Mouse (Mus musculus): ENCODE measurements at regions not wholly inside any gene's neighbourhood (a gene's known extent, or its start where the extent isn't known, plus 50 kb on each side); places are given as distances from the start of the nearest gene placed in this dataset.
A peak's percentile ranks its signal among the peaks of the same experiment; 100 is the strongest.

GRCm38 (mm10) chr4:35640866-35641265 lies 414.9 kb upstream of the C9orf72 start:
- ATAC-seq, result no peak
- no peak overlapping the region for H3K9ac ChIP-seq (ENCODE audit: low read depth, low read length)
- no peaks in the 10 kb centered on the region for H3K36me3 ChIP-seq (ENCODE audit: control insufficient read depth, insufficient read depth, low read length)
- H3K4me1 ChIP-seq (ENCODE audit: control insufficient read depth, insufficient read depth, low read depth, low read length), result no peaks in the 10 kb centered on the region
- no peaks in the 10 kb centered on the region for H3K9me3 ChIP-seq (ENCODE audit: control insufficient read depth, low read length)
- no peak overlapping the region for H3K4me3 ChIP-seq (ENCODE audit: low read length)
- no peak overlapping the region for H3K4me2 ChIP-seq (ENCODE audit: low read length)
- WGBS, result 81% methylated on average over 1 of the region's 1 CpGs
- no peaks in the 10 kb centered on the region for H3K27me3 ChIP-seq (replicated peaks; ENCODE audit: control insufficient read depth, insufficient read depth, low read length)
- H3K27ac ChIP-seq (ENCODE audit: low read depth, low read length), result no peak overlapping the region

GRCm38 (mm10) chr4:35606200-35606599 lies 380.2 kb upstream of the C9orf72 start:
- no peak overlapping the region for H3K27ac ChIP-seq (ENCODE audit: low read depth, low read length)
- 70% methylated on average over 1 of the region's 1 CpGs for WGBS
- H3K27me3 ChIP-seq (replicated peaks; ENCODE audit: control insufficient read depth, insufficient read depth, low read length), result no peaks in the 10 kb centered on the region
- no peaks in the 10 kb centered on the region for H3K4me1 ChIP-seq (ENCODE audit: control insufficient read depth, insufficient read depth, low read depth, low read length)
- no peak overlapping the region for H3K4me2 ChIP-seq (ENCODE audit: low read length)
- no peak overlapping the region for H3K4me3 ChIP-seq (ENCODE audit: low read length)
- H3K9me3 ChIP-seq (ENCODE audit: control insufficient read depth, low read length), result 0 out of 2 replicates have a peak, but pooled peaks cover 2% of the 10 kb centered on the region
- no peaks in the 10 kb centered on the region for H3K36me3 ChIP-seq (ENCODE audit: control insufficient read depth, insufficient read depth, low read length)
- no peak for ATAC-seq
- no peak overlapping the region for H3K9ac ChIP-seq (ENCODE audit: low read depth, low read length)

- ATAC-seq, result no peak
- Histone ChIP-seq H3K4me2 (ENCODE audit: low read length) (no peak overlapping the region), H3K9me3 (ENCODE audit: control insufficient read depth, low read length) (no peaks in the 10 kb centered on the region; the same call in 1 of the 2 replicates), H3K4me1 (ENCODE audit: control insufficient read depth, insufficient read depth, low read depth, low read length) (no peaks in the 10 kb centered on the region), H3K27me3 (replicated peaks; ENCODE audit: control insufficient read depth, insufficient read depth, low read length) (no peaks in the 10 kb centered on the region), H3K36me3 (ENCODE audit: control insufficient read depth, insufficient read depth, low read length) (no peaks in the 10 kb centered on the region), H3K9ac (ENCODE audit: low read depth, low read length) (no peak overlapping the region), H3K27ac (ENCODE audit: low read depth, low read length) (no peak overlapping the region), H3K4me3 (ENCODE audit: low read length) (no peak overlapping the region)
- 58% methylated on average over 1 of the region's 1 CpGs for WGBS
These were observed 352.1 kb upstream of the C9orf72 start for GRCm38 (mm10) chr4:35578086-35578485.

GRCm38 (mm10) chr4:35575179-35575974 lies 349.4 kb upstream of the C9orf72 start:
- WGBS, result 88% methylated on average over 11 of the region's 11 CpGs
- H3K9ac ChIP-seq (ENCODE audit: low read depth, low read length), result no peak overlapping the region

GRCm38 (mm10) chr4:35571541-35572447 lies 345.8 kb upstream of the C9orf72 start:
- ATAC-seq, result no peak

More at GRCm38 (mm10) chr4:35575179-35575974, 349.4 kb upstream of the C9orf72 start:
- Histone ChIP-seq H3K4me3 (ENCODE audit: low read length) (no peak overlapping the region), H3K36me3 (ENCODE audit: control insufficient read depth, insufficient read depth, low read length) (no peaks in the 10 kb centered on the region), H3K4me1 (ENCODE audit: control insufficient read depth, insufficient read depth, low read depth, low read length) (no peaks in the 10 kb centered on the region; the same call in 1 of the 2 replicates), H3K27me3 (replicated peaks; ENCODE audit: control insufficient read depth, insufficient read depth, low read length) (no peaks in the 10 kb centered on the region), H3K4me2 (ENCODE audit: low read length) (no peak overlapping the region), H3K9me3 (ENCODE audit: control insufficient read depth, low read length) (no peaks in the 10 kb centered on the region; the same call in 1 of the 2 replicates), H3K27ac (ENCODE audit: low read depth, low read length) (no peak overlapping the region)
- ATAC-seq, result no peak

GRCm38 (mm10) chr4:35561303-35561702 lies 335.3 kb upstream of the C9orf72 start:
- H3K36me3 ChIP-seq (ENCODE audit: control insufficient read depth, insufficient read depth, low read length), result no peaks in the 10 kb centered on the region
- H3K4me2 ChIP-seq (ENCODE audit: low read length), result no peak overlapping the region
- WGBS, result 43% methylated on average over 1 of the region's 1 CpGs
- no peak overlapping the region for H3K4me3 ChIP-seq (ENCODE audit: low read length)
- no peaks in the 10 kb centered on the region for H3K27me3 ChIP-seq (replicated peaks; ENCODE audit: control insufficient read depth, insufficient read depth, low read length)
- H3K4me1 ChIP-seq (ENCODE audit: control insufficient read depth, insufficient read depth, low read depth, low read length), result no peaks in the 10 kb centered on the region
- no peak for ATAC-seq
- no peak overlapping the region for H3K9ac ChIP-seq (ENCODE audit: low read depth, low read length)
- no peak overlapping the region for H3K27ac ChIP-seq (ENCODE audit: low read depth, low read length)
- no peaks in the 10 kb centered on the region for H3K9me3 ChIP-seq (ENCODE audit: control insufficient read depth, low read length)

More at GRCm38 (mm10) chr4:35571541-35572447, 345.8 kb upstream of the C9orf72 start:
- Histone ChIP-seq H3K27ac (ENCODE audit: low read depth, low read length) (no peak overlapping the region), H3K9me3 (ENCODE audit: control insufficient read depth, low read length) (no peaks in the 10 kb centered on the region), H3K27me3 (replicated peaks; ENCODE audit: control insufficient read depth, insufficient read depth, low read length) (no peaks in the 10 kb centered on the region), H3K4me1 (ENCODE audit: control insufficient read depth, insufficient read depth, low read depth, low read length) (no peaks in the 10 kb centered on the region; the same call in 1 of the 2 replicates), H3K9ac (ENCODE audit: low read depth, low read length) (no peak overlapping the region; the same call in 1 of the 2 replicates), H3K4me2 (ENCODE audit: low read length) (peak overlapping the region; percentile 15; the same call in 1 of the 2 replicates), H3K36me3 (ENCODE audit: control insufficient read depth, insufficient read depth, low read length) (no peaks in the 10 kb centered on the region), H3K4me3 (ENCODE audit: low read length) (no peak overlapping the region)
- 47% methylated on average over 9 of the region's 9 CpGs for WGBS

- Histone ChIP-seq H3K4me3 (ENCODE audit: low read length) (no peak overlapping the region), H3K9me3 (ENCODE audit: control insufficient read depth, low read length) (no peaks in the 10 kb centered on the region), H3K27ac (ENCODE audit: low read depth, low read length) (no peak overlapping the region), H3K4me1 (ENCODE audit: control insufficient read depth, insufficient read depth, low read depth, low read length) (no peaks in the 10 kb centered on the region), H3K4me2 (ENCODE audit: low read length) (no peak overlapping the region), H3K36me3 (ENCODE audit: control insufficient read depth, insufficient read depth, low read length) (no peaks in the 10 kb centered on the region), H3K27me3 (replicated peaks; ENCODE audit: control insufficient read depth, insufficient read depth, low read length) (no peaks in the 10 kb centered on the region), H3K9ac (ENCODE audit: low read depth, low read length) (no peak overlapping the region)
- ATAC-seq, result no peak
- 85% methylated on average over 2 of the region's 2 CpGs for WGBS
These were observed 334.0 kb upstream of the C9orf72 start for GRCm38 (mm10) chr4:35560004-35560403.

- H3K27ac ChIP-seq (ENCODE audit: low read depth, low read length), result no peak overlapping the region
- no peak overlapping the region for H3K4me3 ChIP-seq (ENCODE audit: low read length)
- no peaks in the 10 kb centered on the region for H3K36me3 ChIP-seq (ENCODE audit: control insufficient read depth, insufficient read depth, low read length)
- no peak overlapping the region for H3K4me2 ChIP-seq (ENCODE audit: low read length)
- no peak overlapping the region for H3K9ac ChIP-seq (ENCODE audit: low read depth, low read length)
- H3K4me1 ChIP-seq (ENCODE audit: control insufficient read depth, insufficient read depth, low read depth, low read length), result no peaks in the 10 kb centered on the region
- no peaks in the 10 kb centered on the region for H3K9me3 ChIP-seq (ENCODE audit: control insufficient read depth, low read length)
- ATAC-seq, result no peak
- H3K27me3 ChIP-seq (replicated peaks; ENCODE audit: control insufficient read depth, insufficient read depth, low read length), result no peaks in the 10 kb centered on the region
- WGBS, result 83% methylated on average over 1 of the region's 1 CpGs
These were observed 327.3 kb upstream of the C9orf72 start for GRCm38 (mm10) chr4:35553309-35553708.

GRCm38 (mm10) chr4:35551988-35552387 lies 326.0 kb upstream of the C9orf72 start:
- Histone ChIP-seq H3K27ac (ENCODE audit: low read depth, low read length) (no peak overlapping the region), H3K36me3 (ENCODE audit: control insufficient read depth, insufficient read depth, low read length) (no peaks in the 10 kb centered on the region), H3K4me1 (ENCODE audit: control insufficient read depth, insufficient read depth, low read depth, low read length) (no peaks in the 10 kb centered on the region), H3K9ac (ENCODE audit: low read depth, low read length) (no peak overlapping the region), H3K27me3 (replicated peaks; ENCODE audit: control insufficient read depth, insufficient read depth, low read length) (no peaks in the 10 kb centered on the region), H3K4me3 (ENCODE audit: low read length) (no peak overlapping the region), H3K4me2 (ENCODE audit: low read length) (no peak overlapping the region), H3K9me3 (ENCODE audit: control insufficient read depth, low read length) (no peaks in the 10 kb centered on the region)
- no peak for ATAC-seq
